Mouse (Mus musculus) urinary bladder, postnatal 4 days (tissue): ENCODE measurements around the gene Polr3a.
"Not testable (repeated sequence)": the region's sequence is repeated elsewhere in the genome, so short reads cannot be mapped to it uniquely, and the experiment has no call there.

Experiments used
- DNase-seq, 2 experiments: peaks; one replicate each; pipeline ENCODE4 v3.0.0; 2021 to 2022; ENCODE audit warnings: low spot score in 2 of 2

The Polr3a gene

GRCm38 (mm10) chr14:24491266-24491981 is 4.6 kb upstream of the Polr3a start:
- DNase-seq = no peak

GRCm38 (mm10) chr14:24490468-24491265 is 3.8 kb upstream of the Polr3a start:
- DNase-seq = peak; percentile 93 to 97

GRCm38 (mm10) chr14:24489772-24490171 is 2.9 kb upstream of the Polr3a start:
- not testable (repeated sequence) for DNase-seq

- no peak for DNase-seq
Measured at GRCm38 (mm10) chr14:24486241-24486767, 554 bp downstream of the Polr3a start.

- no peak for DNase-seq
Measured at GRCm38 (mm10) chr14:24468806-24469205, 18.1 kb downstream of the Polr3a start.

GRCm38 (mm10) chr14:24458191-24458590 is 28.7 kb downstream of the Polr3a start:
- DNase-seq = no peak

GRCm38 (mm10) chr14:24443529-24443928 is 43.3 kb downstream of the Polr3a start:
- not testable (repeated sequence) for DNase-seq
